Comparison of ENCODE assay signal across 8 mouse cellular contexts in the genomic region with DNA sequence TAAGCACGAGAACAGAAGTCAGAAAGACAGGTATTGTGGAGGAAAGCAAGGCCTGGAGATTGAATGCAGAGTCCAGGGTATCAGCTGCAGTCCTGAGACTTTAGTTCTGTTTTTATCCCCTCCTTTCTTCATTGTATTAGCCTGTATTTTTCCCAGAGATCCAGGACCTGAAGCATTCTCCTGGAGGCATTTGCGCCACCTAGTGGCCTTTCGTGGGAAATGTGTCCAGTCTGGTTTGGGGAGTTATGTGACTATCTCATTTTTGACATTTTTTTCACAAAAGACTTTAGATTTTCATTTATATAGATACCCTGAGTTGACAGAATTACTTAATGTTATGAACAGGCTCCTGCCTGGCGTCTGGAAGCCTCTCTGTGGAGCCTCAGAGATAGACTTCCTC. TPM values are rescaled to one million over a fixed set of nuclear protein-coding genes. Genes with fewer than 3 reads are reported as not detected.
DNase-seq lines count a peak whose midpoint lies in the region; ATAC-seq and TF ChIP-seq lines count a peak whose summit lies in the region.

No protein-coding gene starts in this region.

- H3K4me2 ChIP-seq in embryonic facial prominence, embryonic 11.5 days (ENCODE audit: low read depth, low read length) = 0 out of 2 replicates have a peak overlapping the region, but pooled peaks have one; percentile 58
- peak overlapping the region; percentile 73 for H3K4me2 ChIP-seq in limb, embryonic 14.5 days (replicated peaks; ENCODE audit: low read depth, low read length, severe bottlenecking)
- H3K4me2 ChIP-seq in midbrain, embryonic 15.5 days = peak overlapping the region; percentile 73

- no peak for TF ChIP-seq POLR2A in kidney, adult 2 months (IDR thresholded peaks at IDR 0.05; ENCODE audit: low read depth, low read length)
- TF ChIP-seq POLR2A in limb, embryonic 14.5 days (IDR thresholded peaks at IDR 0.05; ENCODE audit: borderline replicate concordance, extremely low read depth, insufficient read depth, insufficient read length) = no peak

- DNase-seq in 3T3-L1 (ENCODE audit: low read depth, low spot score) = peak; percentile 96
- DNase-seq in adrenal gland, adult 8-10 months = peak; percentile 58
- peak; percentile 93 for DNase-seq in embryonic facial prominence, embryonic 11.5 days (ENCODE audit: low spot score)
- peak; percentile 71 to 90 for DNase-seq in heart, adult 18-20 months
- DNase-seq in kidney, adult 2 months = peak; percentile 82
- peak; percentile 91 for DNase-seq in limb, embryonic 14.5 days (ENCODE audit: low spot score)
- DNase-seq in spleen, postnatal 14 days (ENCODE audit: low spot score in 2 of 2) = peak; percentile 51 to 63

- H3K9me3 ChIP-seq in embryonic facial prominence, embryonic 11.5 days (replicated peaks; ENCODE audit: control insufficient read depth, low read length) = no peaks in the 10 kb centered on the region
- no peaks in the 10 kb centered on the region for H3K9me3 ChIP-seq in limb, embryonic 14.5 days (ENCODE audit: control insufficient read depth, low read length)
- H3K9me3 ChIP-seq in midbrain, embryonic 15.5 days = no peaks in the 10 kb centered on the region

- no peaks in the 10 kb centered on the region for H3K27me3 ChIP-seq in embryonic facial prominence, embryonic 11.5 days (ENCODE audit: control insufficient read depth, insufficient read depth, low read length)
- no peaks in the 10 kb centered on the region for H3K27me3 ChIP-seq in kidney, adult 2 months (replicated peaks; ENCODE audit: control insufficient read depth, insufficient read depth, low read length)
- H3K27me3 ChIP-seq in limb, embryonic 14.5 days (ENCODE audit: control insufficient read depth, insufficient read depth, low read length) = no peaks in the 10 kb centered on the region
- H3K27me3 ChIP-seq in midbrain, embryonic 15.5 days (replicated peaks) = no peaks in the 10 kb centered on the region

- H3K4me3 ChIP-seq in embryonic facial prominence, embryonic 11.5 days (ENCODE audit: low read depth, low read length) = peak overlapping the region; percentile 5; the same call in 1 of the 2 replicates
- H3K4me3 ChIP-seq in kidney, adult 2 months (ENCODE audit: insufficient read depth, low read depth, low read length) = no peak overlapping the region
- peak overlapping the region; percentile 78 for H3K4me3 ChIP-seq in limb, embryonic 14.5 days (replicated peaks; ENCODE audit: low read length)
- H3K4me3 ChIP-seq in midbrain, embryonic 15.5 days = peak overlapping the region; percentile 80

- peak; percentile 80 for TF ChIP-seq CTCF in kidney, adult 2 months (conservative IDR thresholded peaks at IDR 0.05; ENCODE audit: insufficient read depth, insufficient read length, low read depth, low read length)

- WGBS in embryonic facial prominence, embryonic 11.5 days = 3% methylated on average over 4 of the region's 4 CpGs
- 8% methylated on average over 4 of the region's 4 CpGs for WGBS in kidney, adult 2 months
- 7% methylated on average over 4 of the region's 4 CpGs for WGBS in limb, embryonic 14.5 days
- WGBS in midbrain, embryonic 15.5 days = 2% methylated on average over 4 of the region's 4 CpGs

- H3K36me3 ChIP-seq in embryonic facial prominence, embryonic 11.5 days (replicated peaks; ENCODE audit: control insufficient read depth, insufficient read depth, low read depth, low read length) = no peaks in the 10 kb centered on the region
- no peaks in the 10 kb centered on the region; the same call in 1 of the 2 replicates for H3K36me3 ChIP-seq in kidney, adult 2 months (ENCODE audit: control insufficient read depth, insufficient read depth, low read length)
- peaks cover 33% of the 10 kb centered on the region for H3K36me3 ChIP-seq in limb, embryonic 14.5 days (ENCODE audit: control insufficient read depth, insufficient read depth, low read length)
- peaks cover 12% of the 10 kb centered on the region; the same call in 1 of the 2 replicates for H3K36me3 ChIP-seq in midbrain, embryonic 15.5 days (replicated peaks)

- H3K9ac ChIP-seq in embryonic facial prominence, embryonic 11.5 days (replicated peaks; ENCODE audit: low read length) = no peak overlapping the region
- no peak overlapping the region for H3K9ac ChIP-seq in limb, embryonic 14.5 days (ENCODE audit: low read depth, low read length, severe bottlenecking)
- H3K9ac ChIP-seq in midbrain, embryonic 15.5 days = peak overlapping the region; percentile 92; the same call in 1 of the 2 replicates

- no peaks in the 10 kb centered on the region for H3K4me1 ChIP-seq in embryonic facial prominence, embryonic 11.5 days (ENCODE audit: control insufficient read depth, insufficient read depth, low read length)
- H3K4me1 ChIP-seq in kidney, adult 2 months (ENCODE audit: control insufficient read depth, insufficient read depth, low read length) = peaks cover 7% of the 10 kb centered on the region; the same call in 1 of the 2 replicates
- peaks cover 7% of the 10 kb centered on the region for H3K4me1 ChIP-seq in limb, embryonic 14.5 days (ENCODE audit: control insufficient read depth, insufficient read depth, low read length)
- H3K4me1 ChIP-seq in midbrain, embryonic 15.5 days = peaks cover 18% of the 10 kb centered on the region

- no peak for ATAC-seq in embryonic facial prominence, embryonic 11.5 days (replicated peaks; ENCODE audit: insufficient number of reproducible peaks, low FRiP score, low TSS enrichment, low read depth)
- ATAC-seq in limb, embryonic 14.5 days (ENCODE audit: low FRiP score, low read depth) = no peak
- no peak for ATAC-seq in midbrain, embryonic 15.5 days (replicated peaks)

- H3K27ac ChIP-seq in embryonic facial prominence, embryonic 11.5 days (replicated peaks; ENCODE audit: low read depth, low read length) = no peak overlapping the region
- H3K27ac ChIP-seq in kidney, adult 2 months (ENCODE audit: insufficient read depth, low read depth, low read length) = no peak overlapping the region
- no peak overlapping the region for H3K27ac ChIP-seq in limb, embryonic 14.5 days (replicated peaks; ENCODE audit: low read depth, low read length)
- peak overlapping the region; percentile 53 for H3K27ac ChIP-seq in midbrain, embryonic 15.5 days

RNA-seq across cellular contexts. Expression of gene Ncbp3, which starts 1.8 kb away (rescaled TPM):
- 10 to 100 TPM; 11.7 to 19.3 (median 14.4) TPM for total RNA-seq in adrenal gland, adult 8-10 months (2022)
- polyA plus RNA-seq in embryonic facial prominence, embryonic 11.5 days (2014; fragmentation: Nextera tagmentation; extraction: Ambion mirVana) = 11.3 and 11.9 TPM in 2 replicates
- total RNA-seq in heart, adult 18-20 months (2021) = 1 to 10 TPM; 5.6 to 6.2 TPM
- polyA plus RNA-seq in kidney, adult 2 months (2012; rRNA removed) = 2.2 and 2.9 TPM in 2 replicates
- polyA plus RNA-seq in limb, embryonic 14.5 days (2012; rRNA removed) = 6.3 and 7.1 TPM in 2 replicates
- 10.1 and 11.7 TPM in 2 replicates for polyA plus RNA-seq in limb, embryonic 14.5 days (2014; fragmentation: Nextera tagmentation; extraction: Ambion mirVana)
- polyA plus RNA-seq in midbrain, embryonic 15.5 days (2015; fragmentation: Nextera tagmentation; extraction: Ambion mirVana) = 10.9 and 12.7 TPM in 2 replicates

RNA-seq across cellular contexts. Expression of gene Camkk1, which starts 30.5 kb away (rescaled TPM):
- 10 to 100 TPM in 2 of 4 experiments, 1 to 10 TPM in 2; 4.9 to 16.6 (median 10.8) TPM for total RNA-seq in adrenal gland, adult 8-10 months (2022)
- polyA plus RNA-seq in embryonic facial prominence, embryonic 11.5 days (2014; fragmentation: Nextera tagmentation; extraction: Ambion mirVana) = 3.4 and 4.2 TPM in 2 replicates
- under 1 TPM; 0.90 to 0.92 TPM for total RNA-seq in heart, adult 18-20 months (2021)
- 1.0 and 1.1 TPM in 2 replicates for polyA plus RNA-seq in kidney, adult 2 months (2012; rRNA removed)
- polyA plus RNA-seq in limb, embryonic 14.5 days (2012; rRNA removed) = 11.1 and 11.4 TPM in 2 replicates
- polyA plus RNA-seq in limb, embryonic 14.5 days (2014; fragmentation: Nextera tagmentation; extraction: Ambion mirVana) = 5.5 and 5.8 TPM in 2 replicates
- 29.8 and 30.6 TPM in 2 replicates for polyA plus RNA-seq in midbrain, embryonic 15.5 days (2015; fragmentation: Nextera tagmentation; extraction: Ambion mirVana)

RNA-seq across cellular contexts. Expression of gene Itgae, which starts 41.0 kb away (rescaled TPM):
- total RNA-seq in adrenal gland, adult 8-10 months (2022) = under 1 TPM; 0.49 to 0.91 (median 0.60) TPM
- 0.06 and 0.17 TPM in 2 replicates for polyA plus RNA-seq in embryonic facial prominence, embryonic 11.5 days (2014; fragmentation: Nextera tagmentation; extraction: Ambion mirVana)
- total RNA-seq in heart, adult 18-20 months (2021) = under 1 TPM; 0.10 to 0.41 TPM
- polyA plus RNA-seq in kidney, adult 2 months (2012; rRNA removed) = 0.60 and 1.0 TPM in 2 replicates
- polyA plus RNA-seq in limb, embryonic 14.5 days (2012; rRNA removed) = 0.12 and 0.15 TPM in 2 replicates
- 0.35 and 0.37 TPM in 2 replicates for polyA plus RNA-seq in limb, embryonic 14.5 days (2014; fragmentation: Nextera tagmentation; extraction: Ambion mirVana)
- 0.15 and 0.27 TPM in 2 replicates for polyA plus RNA-seq in midbrain, embryonic 15.5 days (2015; fragmentation: Nextera tagmentation; extraction: Ambion mirVana)

RNA-seq across cellular contexts. Expression of gene P2rx1, which starts 50.4 kb away (rescaled TPM):
- under 1 TPM; 0.38 to 0.66 (median 0.46) TPM for total RNA-seq in adrenal gland, adult 8-10 months (2022)
- 1.2 and 1.3 TPM in 2 replicates for polyA plus RNA-seq in embryonic facial prominence, embryonic 11.5 days (2014; fragmentation: Nextera tagmentation; extraction: Ambion mirVana)
- under 1 TPM; 0.25 to 0.28 TPM for total RNA-seq in heart, adult 18-20 months (2021)
- polyA plus RNA-seq in kidney, adult 2 months (2012; rRNA removed) = 4.8 and 6.3 TPM in 2 replicates
- polyA plus RNA-seq in limb, embryonic 14.5 days (2012; rRNA removed) = 1.8 and 2.1 TPM in 2 replicates
- polyA plus RNA-seq in limb, embryonic 14.5 days (2014; fragmentation: Nextera tagmentation; extraction: Ambion mirVana) = 1.9 and 2.2 TPM in 2 replicates
- polyA plus RNA-seq in midbrain, embryonic 15.5 days (2015; fragmentation: Nextera tagmentation; extraction: Ambion mirVana) = 0.33 and 0.45 TPM in 2 replicates
